Mouse (Mus musculus): ENCODE data around the gene Glul. TPM values are rescaled to one million over a fixed set of nuclear protein-coding genes. Genes with fewer than 3 reads are reported as not detected.

Glul gene
- polyA plus RNA-seq, 1 experiment from 2014 or later: 121 TPM

GRCm38 (mm10) chr1:153946971-153947370 lies 47.2 kb downstream of the Glul start:
- H3K9ac ChIP-seq: no peak overlapping the region
- no peaks in the 10 kb centered on the region for H3K36me3 ChIP-seq (ENCODE audit: poor library complexity, severe bottlenecking)
- no peak for ATAC-seq
- no peaks in the 10 kb centered on the region for H3K4me1 ChIP-seq
- no peaks in the 10 kb centered on the region for H3K9me3 ChIP-seq (replicated peaks)
- H3K4me3 ChIP-seq: no peak overlapping the region
- H3K27ac ChIP-seq: no peak overlapping the region
- 37% methylated on average over 7 of the region's 7 CpGs for WGBS
- no peak overlapping the region for H3K4me2 ChIP-seq
- H3K27me3 ChIP-seq: no peaks in the 10 kb centered on the region

- Histone ChIP-seq H3K4me3 (no peak overlapping the region), H3K27ac (no peak overlapping the region), H3K9ac (no peak overlapping the region), H3K36me3 (ENCODE audit: poor library complexity, severe bottlenecking) (no peaks in the 10 kb centered on the region), H3K4me2 (no peak overlapping the region), H3K27me3 (no peaks in the 10 kb centered on the region), H3K9me3 (replicated peaks) (no peaks in the 10 kb centered on the region), H3K4me1 (no peaks in the 10 kb centered on the region)
- whole genome bisulfite sequencing: 95% methylated on average over 6 of the region's 6 CpGs
- no peak for ATAC-seq
These were observed 48.1 kb downstream of the Glul start for GRCm38 (mm10) chr1:153947837-153948236.

GRCm38 (mm10) chr1:153953232-153953631 lies 53.5 kb downstream of the Glul start:
- Histone ChIP-seq H3K27ac (no peak overlapping the region), H3K4me3 (no peak overlapping the region), H3K4me2 (no peak overlapping the region), H3K9ac (no peak overlapping the region), H3K36me3 (ENCODE audit: poor library complexity, severe bottlenecking) (no peaks in the 10 kb centered on the region), H3K4me1 (no peaks in the 10 kb centered on the region), H3K27me3 (no peaks in the 10 kb centered on the region), H3K9me3 (replicated peaks) (no peaks in the 10 kb centered on the region)
- WGBS: 88% methylated on average over 9 of the region's 9 CpGs
- no peak for ATAC-seq

GRCm38 (mm10) chr1:153953797-153954196 lies 54.1 kb downstream of the Glul start:
- ATAC-seq: no peak
- 83% methylated on average over 6 of the region's 6 CpGs for WGBS
- H3K4me2 ChIP-seq: no peak overlapping the region

GRCm38 (mm10) chr1:153957850-153958249 lies 58.1 kb downstream of the Glul start:
- 50% methylated on average over 1 of the region's 1 CpGs for WGBS
- no peaks in the 10 kb centered on the region for H3K36me3 ChIP-seq (ENCODE audit: poor library complexity, severe bottlenecking)
- H3K9ac ChIP-seq: no peak overlapping the region
- no peaks in the 10 kb centered on the region for H3K27me3 ChIP-seq
- no peak overlapping the region for H3K27ac ChIP-seq
- ATAC-seq: no peak
- no peak overlapping the region for H3K4me3 ChIP-seq
- H3K4me1 ChIP-seq: no peaks in the 10 kb centered on the region; the same call in 1 of the 2 replicates
- H3K4me2 ChIP-seq: no peak overlapping the region
- no peaks in the 10 kb centered on the region for H3K9me3 ChIP-seq (replicated peaks)

More at GRCm38 (mm10) chr1:153953797-153954196, 54.1 kb downstream of the Glul start:
- Histone ChIP-seq H3K4me3 (no peak overlapping the region), H3K27me3 (no peaks in the 10 kb centered on the region), H3K9ac (no peak overlapping the region), H3K9me3 (replicated peaks) (no peaks in the 10 kb centered on the region), H3K27ac (no peak overlapping the region), H3K4me1 (no peaks in the 10 kb centered on the region), H3K36me3 (ENCODE audit: poor library complexity, severe bottlenecking) (no peaks in the 10 kb centered on the region)

Small RNAs within 50 kb of the gene (microRNA-seq; reads per million reads assigned to microRNA genes)
- gene Mir8114: 24.9 reads per million, percentile 34 among the genes with 10 or more reads in this experiment

Other genes starting within 250 kb of the Glul start
- 14.6 and 17.7 TPM in 2 replicates for gene Rgs8, start 246.9 kb upstream of the Glul start, polyA plus RNA-seq (2015; fragmentation: Nextera tagmentation; extraction: Ambion mirVana)
- 38.5 and 43.7 TPM in 2 replicates for gene Rgs16, start 159.6 kb upstream of the Glul start, polyA plus RNA-seq (2015; fragmentation: Nextera tagmentation; extraction: Ambion mirVana)
- gene Rnasel, start 150.5 kb upstream of the Glul start, polyA plus RNA-seq (2015; fragmentation: Nextera tagmentation; extraction: Ambion mirVana): 38.1 and 41.9 TPM in 2 replicates
- 0.05 and 0.19 TPM in 2 replicates for gene Rgsl1, start 55.8 kb upstream of the Glul start, polyA plus RNA-seq (2015; fragmentation: Nextera tagmentation; extraction: Ambion mirVana)
- 0.97 and 1.3 TPM in 2 replicates for gene Teddm1b, start 25.6 kb upstream of the Glul start, polyA plus RNA-seq (2015; fragmentation: Nextera tagmentation; extraction: Ambion mirVana)
- 0.15 TPM in 1 of 2 replicates, not detected in the other for gene Teddm1a, start 8.2 kb upstream of the Glul start, polyA plus RNA-seq (2015; fragmentation: Nextera tagmentation; extraction: Ambion mirVana)
- gene Teddm2, start 284 bp downstream of the Glul start, polyA plus RNA-seq (2015; fragmentation: Nextera tagmentation; extraction: Ambion mirVana): 1.0 and 1.3 TPM in 2 replicates